Mouse (Mus musculus) spleen, postnatal 14 days (tissue): ENCODE measurements around the gene Musk.

Experiments
- DNase-seq, 2 experiments: peaks; one replicate each; pipeline ENCODE4 v3.0.0; 2021 to 2022; ENCODE audit warnings: low spot score in 2 of 2

Gene Musk

GRCm38 (mm10) chr4:58314942-58315508 is 29.3 kb downstream of the Musk start:
- no peak for DNase-seq

- DNase-seq = no peak
Measured at GRCm38 (mm10) chr4:58317536-58317935, 31.8 kb downstream of the Musk start.

DNA sequence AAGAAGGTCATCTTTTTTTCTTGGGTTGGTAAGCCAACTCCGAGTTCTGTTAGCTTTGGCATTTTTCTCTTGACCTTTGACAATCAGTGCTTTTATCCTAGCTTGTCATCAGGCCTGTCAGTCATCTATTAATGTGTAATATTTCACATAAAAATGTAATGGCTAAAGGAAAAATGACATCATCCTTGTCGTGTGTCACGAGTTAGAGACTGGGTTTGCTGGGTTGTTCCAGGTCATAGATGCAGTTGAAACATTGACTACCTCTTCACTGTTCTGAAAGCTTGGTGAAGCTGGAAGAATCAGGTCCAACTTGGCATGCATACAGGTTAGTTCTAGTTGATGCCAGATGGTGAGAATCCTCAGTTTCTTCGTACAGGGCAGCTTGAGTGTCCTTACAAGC is 34.5 kb downstream of the Musk start:
- DNase-seq = no peak

GRCm38 (mm10) chr4:58326746-58327145 is 41.0 kb downstream of the Musk start:
- DNase-seq = no peak

DNA sequence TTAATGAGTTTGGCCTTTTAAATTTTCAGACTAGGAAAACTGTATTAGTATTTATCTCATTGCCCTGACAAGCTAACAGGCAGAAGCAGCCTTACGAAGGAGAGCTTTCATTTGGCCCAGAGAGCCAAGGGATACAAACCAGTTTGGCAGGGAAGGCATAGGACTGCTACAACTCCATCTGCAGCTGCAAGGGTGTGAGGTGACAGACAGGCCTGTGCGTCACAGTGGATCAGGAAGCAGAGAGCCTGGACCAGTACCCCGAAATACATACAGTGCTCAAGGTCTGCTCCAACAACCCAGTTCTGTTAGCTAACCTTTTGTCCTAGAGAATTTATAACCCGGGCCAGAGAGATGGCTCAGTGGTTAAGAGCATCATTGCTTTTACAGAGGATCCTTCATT is 42.5 kb downstream of the Musk start:
- no peak for DNase-seq

- DNase-seq = no peak
Measured at GRCm38 (mm10) chr4:58330016-58330415, 44.3 kb downstream of the Musk start.

- no peak for DNase-seq
Measured at GRCm38 (mm10) chr4:58330864-58331638, 45.3 kb downstream of the Musk start.

DNA sequence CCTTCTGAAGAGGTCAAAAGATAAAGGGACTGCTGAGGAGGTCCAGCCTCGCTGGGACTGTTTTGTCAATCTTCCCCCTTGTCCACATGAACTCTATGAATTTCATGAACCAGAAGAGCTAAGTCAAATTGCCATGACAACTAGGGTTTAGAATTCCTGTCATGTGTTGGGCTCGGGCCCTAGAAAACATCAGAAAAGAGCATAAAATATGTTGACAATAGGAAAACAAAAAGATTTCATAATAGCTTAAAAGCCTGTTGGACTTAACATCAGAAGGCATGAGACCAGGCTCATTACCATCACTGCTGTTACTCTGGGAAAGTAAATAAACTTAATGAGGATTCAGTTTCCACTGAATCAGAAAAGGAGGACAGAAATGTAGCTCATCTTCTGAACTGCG is 46.6 kb downstream of the Musk start:
- no peak for DNase-seq

DNA sequence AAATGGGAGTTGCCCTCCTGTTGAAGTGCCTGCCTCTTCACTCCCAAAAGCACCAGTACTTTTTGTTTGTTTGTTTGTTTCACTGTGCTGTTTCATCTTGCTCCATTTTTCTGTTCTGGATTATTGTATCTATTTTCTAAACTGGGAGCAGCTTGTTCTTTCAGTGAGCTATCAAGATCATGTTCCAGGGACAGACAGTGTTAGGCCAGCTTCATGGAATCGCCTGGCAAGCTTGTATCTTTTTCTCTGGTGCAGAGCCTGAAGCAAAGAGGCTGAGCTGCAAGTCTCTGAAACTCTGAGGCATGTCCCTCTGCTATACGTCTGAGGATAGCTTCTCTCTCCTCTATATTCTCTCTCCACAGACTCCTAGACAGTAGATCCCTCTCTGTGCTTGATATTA is 50.5 kb downstream of the Musk start:
- DNase-seq = no peak

DNA sequence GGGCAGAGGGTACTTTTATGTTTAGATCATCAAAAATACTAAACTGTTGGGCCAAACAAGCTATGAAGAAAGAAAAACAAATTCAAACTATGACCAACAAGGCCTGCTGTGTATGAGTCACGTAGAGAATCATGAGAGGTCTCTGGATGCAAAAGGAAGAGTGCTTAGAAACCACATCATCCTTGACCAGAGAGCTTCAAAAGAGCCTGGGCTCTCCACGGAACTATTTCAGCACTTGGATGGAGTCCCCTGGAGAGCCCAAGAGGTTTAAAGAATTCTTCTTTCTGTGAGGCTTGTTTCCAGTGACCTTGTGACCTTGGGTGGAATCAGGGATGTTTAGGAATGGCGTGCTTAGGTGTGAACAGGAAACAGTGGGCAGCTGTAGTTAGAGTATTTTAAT is 53.5 kb downstream of the Musk start:
- no peak for DNase-seq

DNA sequence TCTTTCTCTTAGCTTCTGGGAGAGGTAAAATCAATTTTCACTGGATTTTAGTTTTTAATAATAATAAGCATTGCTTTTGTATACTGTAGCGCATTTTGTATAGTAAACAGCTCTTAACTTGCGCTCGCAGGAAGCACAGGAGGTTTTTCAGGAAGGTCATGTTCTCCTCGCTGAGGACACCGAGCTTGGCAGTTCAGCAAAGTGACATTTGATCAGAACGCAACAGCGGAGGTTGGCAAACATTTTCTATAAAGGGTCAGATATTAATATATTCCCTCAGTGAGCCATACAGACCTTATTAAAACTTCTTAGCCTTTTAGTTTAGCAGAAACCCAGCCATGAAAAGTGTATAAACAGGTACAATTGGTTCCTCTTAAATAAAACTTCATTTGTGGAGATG is 64.4 kb downstream of the Musk start:
- DNase-seq = no peak

- no peak for DNase-seq
Measured at GRCm38 (mm10) chr4:58351165-58351564, 65.4 kb downstream of the Musk start.

DNA sequence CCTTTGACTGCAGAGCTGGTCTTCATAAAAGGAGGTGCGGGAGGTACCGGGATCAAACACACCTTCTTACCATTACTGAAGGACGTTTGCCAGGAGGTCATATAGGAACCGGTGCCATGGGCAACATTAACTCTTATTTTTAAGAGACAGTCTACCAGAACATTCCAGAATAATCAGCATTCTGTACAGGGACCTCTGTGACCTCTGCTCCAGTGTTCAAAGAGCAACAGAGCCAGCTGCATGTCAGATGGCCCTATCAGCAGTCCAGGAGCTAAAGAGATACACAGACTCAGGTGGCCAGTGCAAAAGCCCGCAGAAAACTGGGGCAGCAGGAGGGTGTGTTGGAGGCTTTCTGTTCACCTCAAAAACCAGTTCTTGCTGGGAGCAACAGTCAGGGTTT is 65.8 kb downstream of the Musk start:
- no peak for DNase-seq

DNA sequence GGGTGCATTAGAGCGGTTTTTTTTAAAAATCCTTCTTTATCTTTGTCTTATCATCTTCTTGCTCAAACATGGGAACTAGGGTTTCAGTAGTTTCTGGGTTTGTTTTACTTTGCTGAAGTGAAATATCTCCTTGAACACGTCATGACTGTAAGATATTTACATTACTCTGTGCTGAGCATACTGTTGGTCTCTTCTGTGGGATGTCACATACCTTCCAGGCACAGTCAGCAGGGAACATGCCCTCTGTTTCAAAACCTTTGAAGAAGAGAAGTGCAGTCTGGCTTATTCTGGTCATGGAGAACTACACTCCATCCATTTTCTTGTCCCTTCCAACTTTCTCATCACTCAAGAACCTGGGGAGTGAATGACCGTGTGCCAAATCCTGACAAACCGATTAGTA is 73.2 kb downstream of the Musk start:
- DNase-seq = no peak

GRCm38 (mm10) chr4:58365321-58365720 is 79.6 kb downstream of the Musk start:
- DNase-seq = no peak

GRCm38 (mm10) chr4:58371106-58371505 is 85.3 kb downstream of the Musk start:
- DNase-seq = no peak

DNA sequence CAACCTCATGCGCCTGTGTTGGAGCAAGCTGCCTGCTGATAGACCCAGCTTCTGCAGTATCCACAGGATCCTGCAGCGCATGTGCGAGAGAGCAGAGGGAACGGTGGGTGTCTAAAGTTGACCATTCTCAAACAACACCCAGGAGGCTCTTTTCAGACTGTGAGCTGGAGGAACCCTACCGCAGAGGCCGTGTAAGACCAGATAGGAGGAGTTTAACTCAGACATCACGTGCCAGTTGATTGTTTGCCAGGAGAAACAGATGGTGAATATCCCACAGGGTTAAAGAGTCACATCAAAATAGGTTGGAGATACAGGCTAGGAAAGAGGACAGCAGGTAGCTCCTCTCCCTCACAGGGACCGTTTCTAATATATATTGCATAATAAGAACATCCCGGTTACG is 87.8 kb downstream of the Musk start:
- DNase-seq = no peak

GRCm38 (mm10) chr4:58374141-58374870 is 88.5 kb downstream of the Musk start:
- no peak for DNase-seq

DNA sequence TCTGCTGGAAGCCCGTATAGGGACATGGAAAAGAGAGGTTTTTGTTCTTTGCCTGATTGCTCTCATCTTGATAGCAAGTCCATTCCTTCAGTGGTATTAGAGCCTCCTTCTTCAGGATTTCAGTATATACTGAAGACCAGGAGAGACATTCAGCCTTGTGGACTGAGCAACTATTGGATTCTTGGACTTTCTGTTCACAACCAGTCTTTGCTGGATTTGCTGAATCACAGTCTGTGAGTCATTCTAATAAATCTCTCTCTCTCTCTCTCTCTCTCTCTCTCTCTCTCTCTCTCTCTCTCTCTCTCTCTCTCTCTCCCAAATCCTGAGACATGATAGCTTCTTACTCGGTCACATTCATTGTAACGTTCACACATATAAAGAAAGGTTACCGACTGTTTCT is 93.4 kb downstream of the Musk start:
- no peak for DNase-seq

- no peak for DNase-seq
Measured at GRCm38 (mm10) chr4:58400861-58401341, 115.1 kb downstream of the Musk start.

GRCm38 (mm10) chr4:58401973-58402501 is 116.3 kb downstream of the Musk start:
- no peak for DNase-seq
